Mouse (Mus musculus) cerebellum, adult 18-20 months (tissue): Measurements from ENCODE around the gene Spint5.
"Not testable (repeated sequence)": the region's sequence is repeated elsewhere in the genome, so short reads cannot be mapped to it uniquely, and the experiment has no call there.

Source experiments
- DNase-seq, 2 experiments: peaks; one replicate each; pipeline ENCODE4 v3.0.0; 2021

Gene Spint5

GRCm38 (mm10) chr2:164715005-164715404, at the start of gene Spint5:
Gene Spint5, plus strand, starts transcription at chr2:164715305.
- no peak for DNase-seq

- DNase-seq: no peak
These were observed 44.8 kb upstream of the Spint5 start for GRCm38 (mm10) chr2:164670261-164670660.

- no peak for DNase-seq
These were observed 44.2 kb upstream of the Spint5 start for GRCm38 (mm10) chr2:164670938-164671337.

GRCm38 (mm10) chr2:164673987-164674386, 41.1 kb upstream of the Spint5 start, which contains the start of gene Wfdc11:
Gene Wfdc11, minus strand, starts transcription at chr2:164674087.
- no peak for DNase-seq

GRCm38 (mm10) chr2:164676103-164676502, 39.0 kb upstream of the Spint5 start:
- no peak for DNase-seq

GRCm38 (mm10) chr2:164676916-164677685, 38.0 kb upstream of the Spint5 start:
- no peak for DNase-seq

GRCm38 (mm10) chr2:164678848-164679625, 36.1 kb upstream of the Spint5 start:
- DNase-seq: peak; percentile 49 to 50

- DNase-seq: no peak
These were observed 35.2 kb upstream of the Spint5 start for GRCm38 (mm10) chr2:164679906-164680305.

GRCm38 (mm10) chr2:164684807-164685206, 30.3 kb upstream of the Spint5 start, which contains the start of gene Wfdc13:
Gene Wfdc13, plus strand, starts transcription at chr2:164685107.
- no peak for DNase-seq

- no peak for DNase-seq
These were observed 16.9 kb upstream of the Spint5 start, which contains the start of gene Spint4 for GRCm38 (mm10) chr2:164698201-164698600. Gene Spint4, plus strand, starts transcription at chr2:164698501.

GRCm38 (mm10) chr2:164700959-164701358, 14.1 kb upstream of the Spint5 start:
- no peak for DNase-seq

GRCm38 (mm10) chr2:164701761-164702160, 13.3 kb upstream of the Spint5 start:
- no peak for DNase-seq

- DNase-seq: no peak
These were observed 10.9 kb upstream of the Spint5 start for GRCm38 (mm10) chr2:164704235-164704634.

- DNase-seq: no peak
These were observed 9.8 kb upstream of the Spint5 start for GRCm38 (mm10) chr2:164705328-164705727.

- DNase-seq: no peak
These were observed 9.1 kb upstream of the Spint5 start for GRCm38 (mm10) chr2:164705991-164706390.

- not testable (repeated sequence) for DNase-seq
These were observed 1.2 kb downstream of the Spint5 start for GRCm38 (mm10) chr2:164716194-164716786.

GRCm38 (mm10) chr2:164723276-164723675, 8.2 kb downstream of the Spint5 start:
- no peak for DNase-seq

- DNase-seq: peak; percentile 58 to 68
These were observed 11.0 kb downstream of the Spint5 start for GRCm38 (mm10) chr2:164725895-164726619.

GRCm38 (mm10) chr2:164731719-164732118, 16.6 kb downstream of the Spint5 start:
- DNase-seq: no peak

- DNase-seq: no peak
These were observed 18.2 kb downstream of the Spint5 start for GRCm38 (mm10) chr2:164733259-164733658.

GRCm38 (mm10) chr2:164734839-164735238, 19.7 kb downstream of the Spint5 start:
- DNase-seq: no peak

- DNase-seq: no peak
These were observed 20.3 kb downstream of the Spint5 start for GRCm38 (mm10) chr2:164735446-164735845.
